Mouse (Mus musculus): ENCODE results near the gene Gm10842. TPM values are rescaled to one million over a fixed set of nuclear protein-coding genes. Genes with fewer than 3 reads are reported as not detected.

Gene Gm10842
- total and polyA plus RNA-seq, 2 experiments from 2014 or later = not detected

- no peak for TF ChIP-seq EP300 (IDR thresholded peaks at IDR 0.05; ENCODE audit: low read depth)
- no peak for TF ChIP-seq CTCF (IDR thresholded peaks at IDR 0.05; ENCODE audit: low read depth)
- peak; percentile 94 for DNase-seq (ENCODE audit: low spot score)
- Histone ChIP-seq H3K9me3 (replicated peaks; ENCODE audit: control insufficient read depth, low read length) (no peaks in the 10 kb centered on the region), H3K27me3 (ENCODE audit: control insufficient read depth, insufficient read depth, low read length) (no peaks in the 10 kb centered on the region), H3K4me2 (ENCODE audit: low read depth, low read length) (peak overlapping the region; percentile 92), H3K27ac (ENCODE audit: low read depth) (peak overlapping the region; percentile 98), H3K4me1 (ENCODE audit: control insufficient read depth, insufficient read depth) (peaks cover 20% of the 10 kb centered on the region), H3K36me3 (replicated peaks; ENCODE audit: control insufficient read depth, insufficient read depth, low read length) (peaks cover 18% of the 10 kb centered on the region), H3K4me3 (ENCODE audit: low read depth, low read length) (peak overlapping the region; percentile 90), H3K9ac (replicated peaks; ENCODE audit: low read depth, low read length) (peak overlapping the region; percentile 99)
- WGBS = 1% methylated on average over 56 of the region's 60 CpGs
- peak; percentile 95 for ATAC-seq (ENCODE audit: insufficient read depth, low read depth)
These were observed 34.5 kb downstream of the Gm10842 start for GRCm38 (mm10) chr11:105181126-105181637.

GRCm38 (mm10) chr11:105181689-105182460 is 35.2 kb downstream of the Gm10842 start:
- peak; percentile 33 for ATAC-seq (ENCODE audit: insufficient read depth, low read depth)
- TF ChIP-seq EP300 (IDR thresholded peaks at IDR 0.05; ENCODE audit: low read depth) = no peak
- TF ChIP-seq CTCF (IDR thresholded peaks at IDR 0.05; ENCODE audit: low read depth) = no peak
- H3K4me2 ChIP-seq (ENCODE audit: low read depth, low read length) = peak overlapping the region; percentile 92
- peak overlapping the region; percentile 98 for H3K27ac ChIP-seq (ENCODE audit: low read depth)
- H3K9me3 ChIP-seq (replicated peaks; ENCODE audit: control insufficient read depth, low read length) = no peaks in the 10 kb centered on the region
- peaks cover 20% of the 10 kb centered on the region for H3K4me1 ChIP-seq (ENCODE audit: control insufficient read depth, insufficient read depth)
- peak; percentile 28 for DNase-seq (ENCODE audit: low spot score)
- H3K36me3 ChIP-seq (replicated peaks; ENCODE audit: control insufficient read depth, insufficient read depth, low read length) = peaks cover 18% of the 10 kb centered on the region
- H3K9ac ChIP-seq (replicated peaks; ENCODE audit: low read depth, low read length) = peak overlapping the region; percentile 99
- no peaks in the 10 kb centered on the region for H3K27me3 ChIP-seq (ENCODE audit: control insufficient read depth, insufficient read depth, low read length)
- WGBS = 6% methylated on average over 71 of the region's 89 CpGs
- peak overlapping the region; percentile 90 for H3K4me3 ChIP-seq (ENCODE audit: low read depth, low read length)

GRCm38 (mm10) chr11:105182461-105182855 is 35.8 kb downstream of the Gm10842 start:
- H3K4me1 ChIP-seq (ENCODE audit: control insufficient read depth, insufficient read depth) = peaks cover 20% of the 10 kb centered on the region
- H3K9me3 ChIP-seq (replicated peaks; ENCODE audit: control insufficient read depth, low read length) = no peaks in the 10 kb centered on the region
- H3K27me3 ChIP-seq (ENCODE audit: control insufficient read depth, insufficient read depth, low read length) = no peaks in the 10 kb centered on the region
- 2% methylated on average over 4 of the region's 4 CpGs for WGBS
- peak overlapping the region; percentile 90 for H3K4me3 ChIP-seq (ENCODE audit: low read depth, low read length)
- peak overlapping the region; percentile 98 for H3K27ac ChIP-seq (ENCODE audit: low read depth)
- peaks cover 18% of the 10 kb centered on the region for H3K36me3 ChIP-seq (replicated peaks; ENCODE audit: control insufficient read depth, insufficient read depth, low read length)
- no peak for TF ChIP-seq CTCF (IDR thresholded peaks at IDR 0.05; ENCODE audit: low read depth)
- no peak for TF ChIP-seq EP300 (IDR thresholded peaks at IDR 0.05; ENCODE audit: low read depth)
- DNase-seq (ENCODE audit: low spot score) = peak; percentile 51
- peak overlapping the region; percentile 99 for H3K9ac ChIP-seq (replicated peaks; ENCODE audit: low read depth, low read length)
- peak overlapping the region; percentile 92 for H3K4me2 ChIP-seq (ENCODE audit: low read depth, low read length)
- ATAC-seq (ENCODE audit: insufficient read depth, low read depth) = no peak

GRCm38 (mm10) chr11:105184678-105185077 is 38.0 kb downstream of the Gm10842 start:
- no peak overlapping the region for H3K9ac ChIP-seq (replicated peaks; ENCODE audit: low read depth, low read length)
- TF ChIP-seq EP300 (IDR thresholded peaks at IDR 0.05; ENCODE audit: low read depth) = no peak
- TF ChIP-seq CTCF (IDR thresholded peaks at IDR 0.05; ENCODE audit: low read depth) = peak; percentile 1; the same call in 1 of the 2 replicates
- H3K4me3 ChIP-seq (ENCODE audit: low read depth, low read length) = no peak overlapping the region
- no peaks in the 10 kb centered on the region for H3K9me3 ChIP-seq (replicated peaks; ENCODE audit: control insufficient read depth, low read length)
- H3K4me2 ChIP-seq (ENCODE audit: low read depth, low read length) = no peak overlapping the region
- H3K4me1 ChIP-seq (ENCODE audit: control insufficient read depth, insufficient read depth) = peaks cover 8% of the 10 kb centered on the region
- H3K36me3 ChIP-seq (replicated peaks; ENCODE audit: control insufficient read depth, insufficient read depth, low read length) = peaks cover 24% of the 10 kb centered on the region
- WGBS = 92% methylated on average over 3 of the region's 3 CpGs
- no peak for DNase-seq (ENCODE audit: low spot score)
- no peaks in the 10 kb centered on the region for H3K27me3 ChIP-seq (ENCODE audit: control insufficient read depth, insufficient read depth, low read length)
- ATAC-seq (ENCODE audit: insufficient read depth, low read depth) = no peak
- no peak overlapping the region for H3K27ac ChIP-seq (ENCODE audit: low read depth)

DNA sequence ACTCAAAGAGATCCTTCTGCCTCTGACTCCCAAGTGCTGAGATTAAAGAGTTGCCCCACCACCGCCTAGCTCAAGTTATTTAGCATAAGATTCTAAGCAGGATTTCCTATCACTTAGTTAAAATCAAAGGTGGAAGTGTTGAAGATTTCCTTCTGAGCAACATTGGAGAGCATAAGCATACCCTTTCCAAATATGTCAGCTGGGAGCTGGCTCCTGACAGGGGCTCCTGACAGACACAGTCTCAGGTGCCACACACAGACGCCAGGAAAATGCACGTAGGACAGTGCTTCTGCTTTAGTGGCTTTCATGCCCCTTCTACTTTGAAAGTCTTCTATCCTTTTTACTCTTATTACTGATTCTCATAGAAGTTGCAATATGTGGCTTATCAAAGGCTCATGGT is 45.5 kb downstream of the Gm10842 start:
- ATAC-seq (ENCODE audit: insufficient read depth, low read depth) (no peak), DNase-seq (ENCODE audit: low spot score) (no peak)
- H3K27me3 ChIP-seq (ENCODE audit: control insufficient read depth, insufficient read depth, low read length) = no peaks in the 10 kb centered on the region
- H3K27ac ChIP-seq (ENCODE audit: low read depth) = no peak overlapping the region
- WGBS = 87% methylated on average over 3 of the region's 3 CpGs
- H3K9me3 ChIP-seq (replicated peaks; ENCODE audit: control insufficient read depth, low read length) = no peaks in the 10 kb centered on the region
- H3K4me1 ChIP-seq (ENCODE audit: control insufficient read depth, insufficient read depth) = no peaks in the 10 kb centered on the region
- no peak overlapping the region for H3K4me2 ChIP-seq (ENCODE audit: low read depth, low read length)
- peaks cover 13% of the 10 kb centered on the region for H3K36me3 ChIP-seq (replicated peaks; ENCODE audit: control insufficient read depth, insufficient read depth, low read length)
- no peak overlapping the region for H3K9ac ChIP-seq (replicated peaks; ENCODE audit: low read depth, low read length)
- no peak overlapping the region for H3K4me3 ChIP-seq (ENCODE audit: low read depth, low read length)
- no peak for TF ChIP-seq EP300 (IDR thresholded peaks at IDR 0.05; ENCODE audit: low read depth)
- no peak for TF ChIP-seq CTCF (IDR thresholded peaks at IDR 0.05; ENCODE audit: low read depth)

Other genes with a start within 250 kb of the Gm10842 start
- not detected in 2 replicates for gene Efcab3, start 83.3 kb upstream of the Gm10842 start, total RNA-seq (2014; rRNA removed; ENCODE audit: low replicate concordance)
- not detected in 2 replicates for gene Efcab3, start 83.3 kb upstream of the Gm10842 start, polyA plus RNA-seq (2015; fragmentation: Nextera tagmentation; extraction: Ambion mirVana)
- 15.5 and 20.2 TPM in 2 replicates for gene Mettl2, start 20.5 kb upstream of the Gm10842 start, total RNA-seq (2014; rRNA removed; ENCODE audit: low replicate concordance)
- gene Mettl2, start 20.5 kb upstream of the Gm10842 start, polyA plus RNA-seq (2015; fragmentation: Nextera tagmentation; extraction: Ambion mirVana) = 13.3 and 14.9 TPM in 2 replicates
- gene Tlk2, start 31.9 kb downstream of the Gm10842 start, total RNA-seq (2014; rRNA removed; ENCODE audit: low replicate concordance) = 22.5 and 50.4 TPM in 2 replicates
- gene Tlk2, start 31.9 kb downstream of the Gm10842 start, polyA plus RNA-seq (2015; fragmentation: Nextera tagmentation; extraction: Ambion mirVana) = 10.7 and 10.9 TPM in 2 replicates
- 22.6 and 32.2 TPM in 2 replicates for gene Mrc2, start 145.8 kb downstream of the Gm10842 start, total RNA-seq (2014; rRNA removed; ENCODE audit: low replicate concordance)
- gene Mrc2, start 145.8 kb downstream of the Gm10842 start, polyA plus RNA-seq (2015; fragmentation: Nextera tagmentation; extraction: Ambion mirVana) = 3.0 and 3.1 TPM in 2 replicates